Mouse (Mus musculus) E14TG2a.4 (cell line): Measurements from ENCODE around the gene Ldah.

Source experiments
- CTCF ChIP-seq: conservative IDR thresholded peaks from 2 replicates; pipeline ENCODE4 v1.5.1; 2014; ENCODE audit warnings: low read length
- POU5F1 ChIP-seq: IDR thresholded peaks from 2 replicates; pipeline ENCODE4 v1.6.1; 2014; ENCODE audit warnings: low read length, borderline replicate concordance

DNA sequence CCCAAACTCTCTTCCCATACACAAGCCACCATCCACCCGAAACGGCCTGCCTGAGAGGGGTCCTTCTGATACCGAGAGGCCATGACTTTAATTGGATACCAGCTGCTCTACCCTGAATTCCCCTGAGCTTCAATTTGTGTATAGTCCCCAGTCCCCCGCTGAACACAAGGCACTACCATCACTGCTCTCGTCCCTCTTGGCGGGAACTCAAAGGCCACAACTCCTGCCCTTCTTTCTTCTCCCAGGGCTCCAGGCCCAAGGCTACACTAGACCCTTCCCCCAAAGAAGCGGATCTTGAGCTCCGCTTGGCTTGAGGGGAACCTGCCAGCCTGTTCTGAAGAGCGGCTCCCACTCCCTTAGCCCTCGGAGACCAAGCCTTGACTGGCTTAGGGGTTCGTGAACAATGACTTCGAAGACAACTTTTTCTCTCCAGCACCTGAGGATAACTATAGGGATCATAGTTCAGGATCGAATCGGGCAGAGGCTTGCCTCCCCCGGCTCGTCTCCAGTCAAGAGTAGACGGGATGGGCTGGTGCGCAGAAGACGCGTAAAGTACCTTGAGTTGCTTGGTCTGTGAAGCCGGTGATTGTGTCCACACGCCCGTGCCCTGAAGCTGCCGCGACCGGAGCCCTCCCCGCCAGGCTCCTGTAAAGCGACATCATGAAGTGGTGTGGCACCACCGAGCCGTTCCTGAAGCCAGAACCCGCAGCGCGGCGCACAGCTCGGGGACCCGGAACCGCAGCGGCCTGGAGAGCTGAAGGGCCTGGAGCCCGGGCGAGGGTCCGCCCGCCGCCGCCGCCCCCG is 93.3 kb downstream of the Ldah start:
- TF ChIP-seq CTCF (no peak), POU5F1 (no peak)
